Mouse (Mus musculus) limb, embryonic 12.5 days (tissue): ENCODE data around the gene Tmem33. TPM values are rescaled to one million over a fixed set of nuclear protein-coding genes. Genes with fewer than 3 reads are reported as not detected.

ENCODE experiments used
- ATAC-seq: fragments of 200-750 bp; cut with Nextera tagmentation; 2 replicates; pipeline ENCODE4 v1.8.0; 2017; ENCODE audit warnings: low read depth, moderate TSS enrichment; ENCODE audit not compliant: insufficient number of reproducible peaks, insufficient read depth, low FRiP score, low TSS enrichment
- H3K27ac ChIP-seq: fragments of 300-500 bp; sonication (generic); 2 replicates; pipeline ENCODE4 v1.5.1; 2016; ENCODE audit warnings: mild to moderate bottlenecking, moderate library complexity
- H3K27me3 ChIP-seq: fragments of 300-500 bp; sonication (generic); 2 replicates; pipeline ENCODE4 v1.6.1; 2016; ENCODE audit warnings: mild to moderate bottlenecking, moderate library complexity
- H3K36me3 ChIP-seq: fragments of 300-500 bp; sonication (generic); 2 replicates; pipeline ENCODE4 v1.6.1; 2016; ENCODE audit warnings: mild to moderate bottlenecking, moderate library complexity
- H3K4me1 ChIP-seq: fragments of 300-500 bp; sonication (generic); replicated peaks from 2 replicates; pipeline ENCODE4 v1.6.1; 2016
- H3K4me2 ChIP-seq: fragments of 300-500 bp; sonication (generic); 2 replicates; pipeline ENCODE4 v1.6.1; 2016; ENCODE audit warnings: mild to moderate bottlenecking, moderate library complexity
- H3K4me3 ChIP-seq: fragments of 300-500 bp; sonication (generic); replicated peaks from 2 replicates; pipeline ENCODE4 v1.5.1; 2016; ENCODE audit warnings: mild to moderate bottlenecking
- H3K9ac ChIP-seq: fragments of 300-500 bp; sonication (generic); replicated peaks from 2 replicates; pipeline ENCODE4 v1.6.1; 2016; ENCODE audit warnings: mild to moderate bottlenecking, moderate library complexity
- H3K9me3 ChIP-seq: fragments of 300-500 bp; sonication (generic); 2 replicates; pipeline ENCODE4 v1.6.1; 2016; ENCODE audit warnings: mild to moderate bottlenecking, moderate library complexity
- WGBS: fragments of 180-500 bp; shearing (Covaris S2); methylation state at CpG from one replicate; pipeline ENCODE4 v1.1.7; 2016; 5-methylcytosine and 5-hydroxymethylcytosine counted together
- polyA plus RNA-seq: library from polyadenylated mRNA; unstranded; fragments of >200 nt; fragmentation: Nextera tagmentation; extraction: Ambion mirVana; gene quantifications from 2 replicates; pipeline ENCODE4 v1.2.1, GENCODE M21; 2016

Gene Tmem33
- polyA plus RNA-seq, 1 experiment from 2014 or later: 80.3 TPM

- no peak for ATAC-seq
- 45% methylated on average over 7 of the region's 7 CpGs for WGBS
- no peak overlapping the region for H3K9ac ChIP-seq
- H3K4me2 ChIP-seq: no peak overlapping the region
- H3K27me3 ChIP-seq: peaks cover 98% of the 10 kb centered on the region
- H3K36me3 ChIP-seq: no peaks in the 10 kb centered on the region
- H3K27ac ChIP-seq: no peak overlapping the region
- H3K9me3 ChIP-seq: peaks cover 10% of the 10 kb centered on the region; the same call in 1 of the 2 replicates
- peaks cover 30% of the 10 kb centered on the region for H3K4me1 ChIP-seq
- no peak overlapping the region for H3K4me3 ChIP-seq
Observed at GRCm38 (mm10) chr5:67225758-67226157, 34.6 kb upstream of the Tmem33 start.

DNA sequence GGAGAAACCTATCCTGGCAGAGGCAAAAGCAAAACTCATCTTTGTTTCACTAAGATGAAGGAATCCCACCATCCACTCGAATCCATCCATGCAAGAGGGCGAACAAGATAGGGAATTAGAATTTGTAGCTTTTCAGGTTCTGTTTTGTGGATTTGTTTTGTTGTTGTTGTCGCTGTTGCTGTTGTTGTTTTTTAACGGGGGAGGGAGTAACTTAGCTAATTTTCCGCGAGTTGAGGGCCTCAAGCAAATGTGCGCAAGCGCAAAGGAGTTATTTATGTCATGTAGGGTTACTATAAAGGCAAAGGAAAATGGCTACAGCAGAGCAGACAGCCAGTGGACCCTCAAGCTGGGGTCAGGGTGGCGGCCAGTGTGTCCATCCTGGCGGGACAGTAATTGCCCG is 33.1 kb upstream of the Tmem33 start:
- Histone ChIP-seq H3K4me2 (no peak overlapping the region), H3K27ac (no peak overlapping the region), H3K27me3 (peaks cover 99% of the 10 kb centered on the region), H3K4me1 (peaks cover 34% of the 10 kb centered on the region), H3K9ac (no peak overlapping the region), H3K4me3 (0 out of 2 replicates have a peak overlapping the region, but pooled peaks have one; percentile 6), H3K9me3 (peaks cover 10% of the 10 kb centered on the region; the same call in 1 of the 2 replicates), H3K36me3 (no peaks in the 10 kb centered on the region)
- WGBS: 4% methylated on average over 11 of the region's 11 CpGs
- ATAC-seq: no peak

DNA sequence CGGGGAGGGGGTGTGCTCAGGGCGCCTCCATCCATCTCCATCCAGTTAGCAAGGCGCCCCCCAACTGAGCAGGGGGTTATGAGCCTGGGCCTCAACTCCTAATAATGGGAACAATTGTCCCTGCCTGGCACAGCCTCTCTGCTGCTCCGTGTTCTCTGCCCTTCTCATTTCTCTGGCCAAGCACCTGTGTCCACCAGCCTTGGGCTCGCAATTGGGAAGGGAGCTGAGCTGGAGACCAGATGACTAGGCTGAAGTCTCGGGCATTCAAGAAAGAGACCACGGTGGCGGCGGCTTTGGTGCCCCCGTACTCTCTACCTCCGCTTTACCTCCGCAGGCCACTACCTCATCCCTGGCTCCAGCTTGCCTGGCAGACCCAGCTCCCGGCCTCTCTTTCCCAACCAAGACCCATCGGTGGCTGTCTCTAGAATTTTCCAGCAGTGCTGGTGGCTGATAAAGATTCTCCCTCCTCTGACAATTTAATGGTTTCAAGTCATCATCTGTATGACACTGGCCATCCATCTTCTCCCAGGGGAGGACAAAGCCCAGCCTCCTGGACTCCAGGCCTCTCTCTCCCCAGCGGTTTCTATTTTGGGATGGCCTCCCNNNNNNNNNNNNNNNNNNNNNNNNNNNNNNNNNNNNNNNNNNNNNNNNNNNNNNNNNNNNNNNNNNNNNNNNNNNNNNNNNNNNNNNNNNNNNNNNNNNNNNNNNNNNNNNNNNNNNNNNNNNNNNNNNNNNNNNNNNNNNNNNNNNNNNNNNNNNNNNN is 32.5 kb upstream of the Tmem33 start:
- Histone ChIP-seq H3K4me1 (peaks cover 28% of the 10 kb centered on the region), H3K4me2 (no peak overlapping the region), H3K9ac (no peak overlapping the region), H3K27me3 (peaks cover 99% of the 10 kb centered on the region), H3K27ac (no peak overlapping the region), H3K9me3 (peaks cover 10% of the 10 kb centered on the region; the same call in 1 of the 2 replicates), H3K4me3 (0 out of 2 replicates have a peak overlapping the region, but pooled peaks have one; percentile 6), H3K36me3 (no peaks in the 10 kb centered on the region)
- under 1% methylated on average over 15 of the region's 15 CpGs for WGBS
- no peak for ATAC-seq

DNA sequence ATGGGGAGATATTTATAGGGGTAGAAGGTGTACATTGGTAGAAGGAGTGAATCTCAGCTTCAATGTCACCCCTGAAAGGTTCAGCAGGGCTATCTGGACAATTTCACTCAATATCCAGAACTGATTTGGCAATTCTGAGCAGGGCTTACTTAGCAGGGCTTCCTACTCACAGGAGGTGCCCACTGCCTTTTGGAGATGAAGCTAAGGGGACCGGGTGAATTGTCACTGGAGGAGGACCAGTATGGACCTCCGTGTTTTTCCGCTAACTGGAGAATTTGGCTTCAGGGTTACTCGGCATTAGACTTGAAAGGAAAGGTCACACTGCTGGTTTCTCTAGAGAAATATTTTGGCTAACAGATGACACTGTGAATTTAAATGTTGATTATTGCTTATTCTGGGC is 25.7 kb upstream of the Tmem33 start:
- ATAC-seq: no peak
- Histone ChIP-seq H3K4me2 (no peak overlapping the region), H3K9ac (no peak overlapping the region), H3K4me3 (no peak overlapping the region), H3K4me1 (peaks cover 12% of the 10 kb centered on the region), H3K9me3 (no peaks in the 10 kb centered on the region), H3K36me3 (no peaks in the 10 kb centered on the region), H3K27me3 (peaks cover 66% of the 10 kb centered on the region), H3K27ac (no peak overlapping the region)
- 40% methylated on average over 4 of the region's 4 CpGs for WGBS

GRCm38 (mm10) chr5:67235462-67235861 is 24.9 kb upstream of the Tmem33 start:
- no peak for ATAC-seq
- no peak overlapping the region for H3K9ac ChIP-seq
- peaks cover 63% of the 10 kb centered on the region for H3K27me3 ChIP-seq
- H3K9me3 ChIP-seq: no peaks in the 10 kb centered on the region
- no peak overlapping the region for H3K27ac ChIP-seq
- H3K4me2 ChIP-seq: no peak overlapping the region
- no peaks in the 10 kb centered on the region for H3K36me3 ChIP-seq
- WGBS: 45% methylated on average over 3 of the region's 3 CpGs
- no peak overlapping the region for H3K4me3 ChIP-seq
- peaks cover 8% of the 10 kb centered on the region for H3K4me1 ChIP-seq

- 97% methylated on average over 3 of the region's 3 CpGs for WGBS
- H3K27me3 ChIP-seq: peaks cover 59% of the 10 kb centered on the region
- no peak for ATAC-seq
- H3K4me1 ChIP-seq: no peaks in the 10 kb centered on the region
- no peak overlapping the region for H3K27ac ChIP-seq
- no peaks in the 10 kb centered on the region for H3K9me3 ChIP-seq
- H3K4me3 ChIP-seq: no peak overlapping the region
- no peaks in the 10 kb centered on the region for H3K36me3 ChIP-seq
- no peak overlapping the region for H3K4me2 ChIP-seq
- H3K9ac ChIP-seq: no peak overlapping the region
Observed at GRCm38 (mm10) chr5:67236601-67237000, 23.8 kb upstream of the Tmem33 start.

DNA sequence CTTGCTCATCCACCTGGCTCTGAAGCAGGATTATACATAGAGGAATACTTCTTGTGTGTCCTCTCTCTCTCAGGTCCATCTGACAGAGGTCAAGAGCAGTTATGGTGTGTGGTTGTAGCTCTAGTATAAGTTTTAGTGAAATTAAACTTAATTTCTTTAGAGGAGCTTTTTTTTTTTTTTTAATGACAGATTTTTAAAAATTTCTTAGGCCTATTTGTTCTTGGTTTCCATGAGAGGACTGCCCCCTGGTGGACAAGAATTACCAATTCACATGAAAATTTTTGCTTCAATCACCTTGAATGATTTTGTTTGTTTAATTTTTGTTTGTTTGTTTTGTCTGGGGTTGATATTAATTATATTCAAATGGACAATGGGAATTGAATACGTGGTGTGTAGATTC is 22.1 kb upstream of the Tmem33 start:
- Histone ChIP-seq H3K27ac (no peak overlapping the region), H3K4me2 (no peak overlapping the region), H3K4me3 (no peak overlapping the region), H3K9ac (no peak overlapping the region), H3K9me3 (no peaks in the 10 kb centered on the region), H3K36me3 (no peaks in the 10 kb centered on the region), H3K27me3 (peaks cover 42% of the 10 kb centered on the region), H3K4me1 (no peaks in the 10 kb centered on the region)
- WGBS: 0% methylated on average over 1 of the region's 1 CpGs
- no peak for ATAC-seq

- Histone ChIP-seq H3K9ac (no peak overlapping the region), H3K4me2 (no peak overlapping the region), H3K36me3 (no peaks in the 10 kb centered on the region), H3K9me3 (no peaks in the 10 kb centered on the region), H3K4me1 (no peaks in the 10 kb centered on the region), H3K27me3 (peaks cover 23% of the 10 kb centered on the region; the same call in 1 of the 2 replicates), H3K4me3 (no peak overlapping the region), H3K27ac (no peak overlapping the region)
- no peak for ATAC-seq
- WGBS: 77% methylated on average over 6 of the region's 6 CpGs
Observed at GRCm38 (mm10) chr5:67241713-67242112, 18.7 kb upstream of the Tmem33 start.

- no peak overlapping the region for H3K27ac ChIP-seq
- peaks cover 29% of the 10 kb centered on the region; the same call in 1 of the 2 replicates for H3K27me3 ChIP-seq
- no peak overlapping the region for H3K4me3 ChIP-seq
- ATAC-seq: no peak
- no peaks in the 10 kb centered on the region for H3K36me3 ChIP-seq
- no peaks in the 10 kb centered on the region for H3K4me1 ChIP-seq
- no peak overlapping the region for H3K4me2 ChIP-seq
- H3K9ac ChIP-seq: no peak overlapping the region
- 87% methylated on average over 5 of the region's 5 CpGs for WGBS
- H3K9me3 ChIP-seq: no peaks in the 10 kb centered on the region
Observed at GRCm38 (mm10) chr5:67243231-67243630, 17.1 kb upstream of the Tmem33 start.

GRCm38 (mm10) chr5:67252261-67252660 is 8.1 kb upstream of the Tmem33 start:
- H3K9me3 ChIP-seq: no peaks in the 10 kb centered on the region
- peaks cover 5% of the 10 kb centered on the region; the same call in 1 of the 2 replicates for H3K27me3 ChIP-seq
- no peak overlapping the region for H3K4me3 ChIP-seq
- no peak overlapping the region for H3K9ac ChIP-seq
- no peaks in the 10 kb centered on the region for H3K36me3 ChIP-seq
- ATAC-seq: no peak
- no peak overlapping the region for H3K4me2 ChIP-seq
- H3K4me1 ChIP-seq: no peaks in the 10 kb centered on the region
- WGBS: 82% methylated on average over 4 of the region's 4 CpGs
- H3K27ac ChIP-seq: no peak overlapping the region

- Histone ChIP-seq H3K9me3 (no peaks in the 10 kb centered on the region), H3K9ac (no peak overlapping the region), H3K4me3 (no peak overlapping the region), H3K4me1 (no peaks in the 10 kb centered on the region; the same call in 1 of the 2 replicates), H3K4me2 (no peak overlapping the region), H3K27me3 (no peaks in the 10 kb centered on the region; the same call in 1 of the 2 replicates), H3K36me3 (no peaks in the 10 kb centered on the region), H3K27ac (no peak overlapping the region)
- no peak for ATAC-seq
- 57% methylated on average over 8 of the region's 8 CpGs for WGBS
Observed at GRCm38 (mm10) chr5:67255664-67256063, 4.7 kb upstream of the Tmem33 start.

DNA sequence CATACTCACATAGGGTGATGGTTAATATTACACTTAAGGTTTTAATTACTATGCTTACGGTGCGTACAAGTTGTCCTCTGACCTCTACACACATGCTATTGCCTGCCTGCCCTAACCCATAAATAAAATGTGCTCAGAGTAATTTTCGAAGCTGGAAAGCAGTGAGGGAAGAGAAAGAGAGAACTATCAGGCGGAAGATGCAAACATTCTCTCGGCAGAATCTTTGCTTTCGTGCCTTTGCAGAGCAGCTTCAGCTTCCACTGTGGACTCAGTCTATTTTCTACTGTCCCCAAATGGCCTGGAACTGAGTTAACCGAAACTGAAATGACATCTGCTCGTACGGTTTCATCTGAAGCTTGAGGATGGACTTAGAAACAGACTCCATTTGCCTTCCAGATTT is 1.9 kb upstream of the Tmem33 start:
- no peaks in the 10 kb centered on the region for H3K27me3 ChIP-seq
- H3K9ac ChIP-seq: no peak overlapping the region
- H3K36me3 ChIP-seq: peaks cover 11% of the 10 kb centered on the region
- 64% methylated on average over 9 of the region's 9 CpGs for WGBS
- H3K4me2 ChIP-seq: no peak overlapping the region
- no peaks in the 10 kb centered on the region for H3K9me3 ChIP-seq
- no peak overlapping the region for H3K4me3 ChIP-seq
- H3K27ac ChIP-seq: no peak overlapping the region
- no peak for ATAC-seq
- peaks cover 11% of the 10 kb centered on the region for H3K4me1 ChIP-seq
